Mouse (Mus musculus): ENCODE data around the gene Bcl2l13.

- TF ChIP-seq CTCF (IDR thresholded peaks at IDR 0.05; ENCODE audit: insufficient read depth, low read length) (no peak), POLR2A (IDR thresholded peaks at IDR 0.05; ENCODE audit: borderline replicate concordance, extremely low read depth, low read depth, low read length) (no peak)
Observed at GRCm38 (mm10) chr6:120911213-120912007, 75.4 kb downstream of the Bcl2l13 start.
